Mouse (Mus musculus): ENCODE results near the gene Dip2c. TPM values are rescaled to one million over a fixed set of nuclear protein-coding genes. Genes with fewer than 3 reads are reported as not detected.

Dip2c gene
- polyA plus RNA-seq, 1 experiment from 2014 or later, result 4.3 TPM

DNA sequence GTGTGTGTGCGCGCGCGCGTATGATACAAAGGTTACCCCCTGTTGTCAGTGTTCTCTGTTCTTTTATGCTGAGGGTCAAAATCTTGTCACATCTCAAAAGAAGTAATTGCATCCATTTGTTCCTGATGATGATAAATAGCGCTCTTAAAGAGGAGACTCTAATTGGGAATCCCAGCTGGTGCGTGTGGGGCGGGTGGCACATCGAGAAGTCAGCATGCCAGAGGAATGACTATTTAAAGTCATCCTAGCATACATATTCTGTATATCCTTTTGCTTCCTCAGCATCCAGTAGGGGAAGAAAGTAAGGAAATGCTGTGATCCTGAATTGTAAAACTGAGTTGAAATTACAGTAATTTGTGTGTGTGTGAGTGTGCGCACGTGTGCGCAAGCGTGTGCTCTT is 6.7 kb downstream of the Dip2c start:
- Histone ChIP-seq H3K9me3 (ENCODE audit: low read length) (no peaks in the 10 kb centered on the region), H3K9ac (replicated peaks; ENCODE audit: low read length) (no peak overlapping the region), H3K27ac (ENCODE audit: low read length) (no peak overlapping the region), H3K27me3 (ENCODE audit: insufficient read depth, low read length) (no peaks in the 10 kb centered on the region), H3K4me3 (ENCODE audit: low read length) (no peak overlapping the region), H3K4me1 (ENCODE audit: insufficient read depth, low read length) (peaks cover 8% of the 10 kb centered on the region), H3K36me3 (ENCODE audit: insufficient read depth, low read length) (no peaks in the 10 kb centered on the region), H3K4me2 (replicated peaks; ENCODE audit: low read depth, low read length) (no peak overlapping the region)
- ATAC-seq (ENCODE audit: low FRiP score, low TSS enrichment), result no peak
- 75% methylated on average over 13 of the region's 13 CpGs for WGBS

DNA sequence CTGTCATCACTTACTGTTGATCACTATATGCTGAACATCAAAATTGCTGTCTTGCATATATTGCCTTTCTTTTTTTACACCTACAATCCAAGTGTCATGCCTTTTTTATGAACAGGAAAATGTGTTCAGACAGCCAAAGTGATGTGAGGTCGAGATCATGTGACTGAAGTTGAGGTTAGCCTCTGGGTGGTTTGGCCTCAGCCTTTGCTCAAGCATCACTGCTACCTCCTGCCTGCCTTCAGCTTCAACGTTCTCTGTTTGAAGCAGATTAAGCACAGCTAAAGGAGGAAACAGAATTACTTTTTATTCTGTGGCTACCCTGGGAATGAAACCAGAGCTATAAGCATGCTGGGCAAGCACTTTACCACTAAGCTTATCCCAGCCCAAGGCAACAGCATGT is 13.6 kb downstream of the Dip2c start:
- H3K27ac ChIP-seq (ENCODE audit: low read length), result no peak overlapping the region
- no peaks in the 10 kb centered on the region for H3K9me3 ChIP-seq (ENCODE audit: low read length)
- H3K4me2 ChIP-seq (replicated peaks; ENCODE audit: low read depth, low read length), result no peak overlapping the region
- no peaks in the 10 kb centered on the region for H3K36me3 ChIP-seq (ENCODE audit: insufficient read depth, low read length)
- no peaks in the 10 kb centered on the region for H3K4me1 ChIP-seq (ENCODE audit: insufficient read depth, low read length)
- no peak for ATAC-seq (ENCODE audit: low FRiP score, low TSS enrichment)
- no peak overlapping the region for H3K4me3 ChIP-seq (ENCODE audit: low read length)
- 63% methylated on average over 2 of the region's 2 CpGs for WGBS
- H3K9ac ChIP-seq (replicated peaks; ENCODE audit: low read length), result no peak overlapping the region
- no peaks in the 10 kb centered on the region for H3K27me3 ChIP-seq (ENCODE audit: insufficient read depth, low read length)

GRCm38 (mm10) chr13:9296285-9296684 is 20.0 kb downstream of the Dip2c start:
- H3K4me1 ChIP-seq (ENCODE audit: insufficient read depth, low read length), result 0 out of 2 replicates have a peak, but pooled peaks cover 2% of the 10 kb centered on the region
- no peaks in the 10 kb centered on the region for H3K9me3 ChIP-seq (ENCODE audit: low read length)
- H3K27me3 ChIP-seq (ENCODE audit: insufficient read depth, low read length), result no peaks in the 10 kb centered on the region
- H3K4me2 ChIP-seq (replicated peaks; ENCODE audit: low read depth, low read length), result no peak overlapping the region
- no peak for ATAC-seq (ENCODE audit: low FRiP score, low TSS enrichment)
- WGBS, result 47% methylated on average over 6 of the region's 6 CpGs
- H3K9ac ChIP-seq (replicated peaks; ENCODE audit: low read length), result no peak overlapping the region
- H3K4me3 ChIP-seq (ENCODE audit: low read length), result no peak overlapping the region
- H3K36me3 ChIP-seq (ENCODE audit: insufficient read depth, low read length), result no peaks in the 10 kb centered on the region
- no peak overlapping the region for H3K27ac ChIP-seq (ENCODE audit: low read length)

DNA sequence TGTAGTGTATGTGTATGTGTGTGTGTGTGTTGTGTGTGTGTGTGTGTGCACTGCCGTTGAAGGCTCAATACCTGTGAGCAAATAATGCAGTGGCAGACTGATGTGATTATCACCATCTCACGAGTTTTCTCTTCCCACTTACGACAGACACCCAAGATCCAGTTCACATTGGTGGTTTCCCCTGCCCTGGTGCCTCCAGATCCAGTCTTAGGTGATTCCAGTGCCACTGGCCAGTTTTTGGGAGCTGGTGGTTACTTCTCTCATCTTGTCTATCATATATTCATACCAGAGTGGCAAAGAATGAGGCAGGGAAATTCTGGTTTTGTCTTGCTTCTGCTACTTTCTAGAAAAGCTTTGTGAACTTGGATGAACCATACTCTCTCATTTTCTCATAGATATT is 20.9 kb downstream of the Dip2c start:
- no peak for ATAC-seq (ENCODE audit: low FRiP score, low TSS enrichment)
- Histone ChIP-seq H3K27ac (ENCODE audit: low read length) (no peak overlapping the region), H3K9ac (replicated peaks; ENCODE audit: low read length) (no peak overlapping the region)

DNA sequence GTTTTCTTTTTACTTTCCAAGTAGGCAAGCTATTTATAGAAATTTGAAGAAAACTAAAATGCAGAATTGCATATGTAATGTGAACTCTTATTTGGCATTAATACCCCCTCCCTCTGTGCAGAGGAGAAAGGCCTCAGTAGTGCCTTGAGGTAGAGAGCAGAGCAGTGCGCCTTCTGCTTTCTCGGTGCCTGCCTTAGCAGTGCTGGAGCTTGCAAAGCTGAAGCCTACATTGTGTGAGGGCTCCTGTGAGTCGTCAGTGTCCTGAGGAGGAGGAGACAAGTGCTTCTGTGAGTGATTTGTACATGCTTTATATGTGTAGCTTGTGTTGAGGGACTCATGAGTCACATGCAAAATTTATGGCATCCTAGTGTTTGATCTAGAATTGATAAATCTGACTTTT is 21.4 kb downstream of the Dip2c start:
- ATAC-seq (ENCODE audit: low FRiP score, low TSS enrichment), result no peak
- Histone ChIP-seq H3K27ac (ENCODE audit: low read length) (no peak overlapping the region), H3K9ac (replicated peaks; ENCODE audit: low read length) (no peak overlapping the region), H3K36me3 (ENCODE audit: insufficient read depth, low read length) (no peaks in the 10 kb centered on the region), H3K4me2 (replicated peaks; ENCODE audit: low read depth, low read length) (no peak overlapping the region), H3K9me3 (ENCODE audit: low read length) (no peaks in the 10 kb centered on the region), H3K4me3 (ENCODE audit: low read length) (no peak overlapping the region), H3K27me3 (ENCODE audit: insufficient read depth, low read length) (no peaks in the 10 kb centered on the region), H3K4me1 (ENCODE audit: insufficient read depth, low read length) (0 out of 2 replicates have a peak, but pooled peaks cover 2% of the 10 kb centered on the region)
- 55% methylated on average over 3 of the region's 3 CpGs for WGBS

More for the DNA sequence above, 20.9 kb downstream of the Dip2c start:
- Histone ChIP-seq H3K9me3 (ENCODE audit: low read length) (no peaks in the 10 kb centered on the region), H3K27me3 (ENCODE audit: insufficient read depth, low read length) (no peaks in the 10 kb centered on the region), H3K4me1 (ENCODE audit: insufficient read depth, low read length) (0 out of 2 replicates have a peak, but pooled peaks cover 2% of the 10 kb centered on the region), H3K4me2 (replicated peaks; ENCODE audit: low read depth, low read length) (no peak overlapping the region), H3K4me3 (ENCODE audit: low read length) (no peak overlapping the region), H3K36me3 (ENCODE audit: insufficient read depth, low read length) (no peaks in the 10 kb centered on the region)
- WGBS, result 82% methylated on average over 3 of the region's 3 CpGs

DNA sequence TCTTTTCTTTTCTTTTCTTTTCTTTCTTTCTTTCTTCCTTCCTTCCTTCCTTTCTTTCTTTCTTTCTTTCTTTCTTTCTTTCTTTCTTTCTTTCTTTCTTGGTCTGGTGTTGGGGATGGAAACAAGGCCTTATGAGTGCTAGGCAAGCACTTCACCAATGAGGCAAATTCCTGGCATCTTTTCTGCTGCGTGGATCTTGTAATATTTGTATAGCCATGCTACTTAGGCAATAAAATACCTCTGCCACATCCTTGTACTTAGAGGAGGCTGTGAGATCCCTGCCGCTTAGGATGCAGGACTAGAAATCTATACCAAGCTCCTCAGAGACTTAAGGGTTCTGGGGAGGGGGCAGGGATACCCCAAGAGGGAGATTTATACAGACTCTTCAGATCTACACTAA is 23.3 kb downstream of the Dip2c start:
- 0 out of 2 replicates have a peak, but pooled peaks cover 2% of the 10 kb centered on the region for H3K9me3 ChIP-seq (ENCODE audit: low read length)
- no peaks in the 10 kb centered on the region for H3K27me3 ChIP-seq (ENCODE audit: insufficient read depth, low read length)
- 53% methylated on average over 2 of the region's 2 CpGs for WGBS
- no peak overlapping the region for H3K27ac ChIP-seq (ENCODE audit: low read length)
- H3K9ac ChIP-seq (replicated peaks; ENCODE audit: low read length), result no peak overlapping the region
- no peaks in the 10 kb centered on the region for H3K36me3 ChIP-seq (ENCODE audit: insufficient read depth, low read length)
- no peak overlapping the region for H3K4me2 ChIP-seq (replicated peaks; ENCODE audit: low read depth, low read length)
- ATAC-seq (ENCODE audit: low FRiP score, low TSS enrichment), result no peak
- no peak overlapping the region for H3K4me3 ChIP-seq (ENCODE audit: low read length)
- 0 out of 2 replicates have a peak, but pooled peaks cover 2% of the 10 kb centered on the region for H3K4me1 ChIP-seq (ENCODE audit: insufficient read depth, low read length)

- H3K36me3 ChIP-seq (ENCODE audit: insufficient read depth, low read length), result no peaks in the 10 kb centered on the region
- 73% methylated on average over 6 of the region's 6 CpGs for WGBS
- ATAC-seq (ENCODE audit: low FRiP score, low TSS enrichment), result no peak
- H3K9ac ChIP-seq (replicated peaks; ENCODE audit: low read length), result no peak overlapping the region
- no peak overlapping the region for H3K4me2 ChIP-seq (replicated peaks; ENCODE audit: low read depth, low read length)
- H3K9me3 ChIP-seq (ENCODE audit: low read length), result 0 out of 2 replicates have a peak, but pooled peaks cover 2% of the 10 kb centered on the region
- no peaks in the 10 kb centered on the region for H3K27me3 ChIP-seq (ENCODE audit: insufficient read depth, low read length)
- no peak overlapping the region for H3K4me3 ChIP-seq (ENCODE audit: low read length)
- H3K27ac ChIP-seq (ENCODE audit: low read length), result no peak overlapping the region
- H3K4me1 ChIP-seq (ENCODE audit: insufficient read depth, low read length), result peaks cover 6% of the 10 kb centered on the region; the same call in 1 of the 2 replicates
Observed at GRCm38 (mm10) chr13:9308863-9309262, 32.5 kb downstream of the Dip2c start.

GRCm38 (mm10) chr13:9310806-9311205 is 34.5 kb downstream of the Dip2c start:
- Histone ChIP-seq H3K4me2 (replicated peaks; ENCODE audit: low read depth, low read length) (no peak overlapping the region), H3K27me3 (ENCODE audit: insufficient read depth, low read length) (no peaks in the 10 kb centered on the region), H3K4me1 (ENCODE audit: insufficient read depth, low read length) (peaks cover 11% of the 10 kb centered on the region), H3K9ac (replicated peaks; ENCODE audit: low read length) (no peak overlapping the region), H3K4me3 (ENCODE audit: low read length) (no peak overlapping the region), H3K27ac (ENCODE audit: low read length) (no peak overlapping the region), H3K9me3 (ENCODE audit: low read length) (no peaks in the 10 kb centered on the region), H3K36me3 (ENCODE audit: insufficient read depth, low read length) (no peaks in the 10 kb centered on the region)
- no peak for ATAC-seq (ENCODE audit: low FRiP score, low TSS enrichment)
- 89% methylated on average over 1 of the region's 1 CpGs for WGBS

GRCm38 (mm10) chr13:9312916-9313315 is 36.6 kb downstream of the Dip2c start:
- no peak overlapping the region for H3K4me2 ChIP-seq (replicated peaks; ENCODE audit: low read depth, low read length)
- no peaks in the 10 kb centered on the region for H3K27me3 ChIP-seq (ENCODE audit: insufficient read depth, low read length)
- ATAC-seq (ENCODE audit: low FRiP score, low TSS enrichment), result no peak
- no peak overlapping the region for H3K27ac ChIP-seq (ENCODE audit: low read length)
- no peak overlapping the region for H3K4me3 ChIP-seq (ENCODE audit: low read length)
- no peak overlapping the region for H3K9ac ChIP-seq (replicated peaks; ENCODE audit: low read length)
- no peaks in the 10 kb centered on the region for H3K9me3 ChIP-seq (ENCODE audit: low read length)
- H3K4me1 ChIP-seq (ENCODE audit: insufficient read depth, low read length), result peaks cover 11% of the 10 kb centered on the region
- H3K36me3 ChIP-seq (ENCODE audit: insufficient read depth, low read length), result no peaks in the 10 kb centered on the region

GRCm38 (mm10) chr13:9314099-9314712 is 37.9 kb downstream of the Dip2c start:
- no peaks in the 10 kb centered on the region for H3K27me3 ChIP-seq (ENCODE audit: insufficient read depth, low read length)
- no peaks in the 10 kb centered on the region for H3K9me3 ChIP-seq (ENCODE audit: low read length)
- no peak overlapping the region for H3K4me3 ChIP-seq (ENCODE audit: low read length)
- no peak overlapping the region for H3K4me2 ChIP-seq (replicated peaks; ENCODE audit: low read depth, low read length)
- peaks cover 11% of the 10 kb centered on the region for H3K4me1 ChIP-seq (ENCODE audit: insufficient read depth, low read length)
- no peaks in the 10 kb centered on the region for H3K36me3 ChIP-seq (ENCODE audit: insufficient read depth, low read length)
- ATAC-seq (ENCODE audit: low FRiP score, low TSS enrichment), result no peak
- H3K27ac ChIP-seq (ENCODE audit: low read length), result no peak overlapping the region
- WGBS, result 64% methylated on average over 2 of the region's 2 CpGs
- no peak overlapping the region for H3K9ac ChIP-seq (replicated peaks; ENCODE audit: low read length)
